Mouse (Mus musculus) embryo, embryonic 10.5 days (tissue): ENCODE data around the gene Flt3.

Source experiments
- DNase-seq: peaks from one replicate; pipeline ENCODE4 v3.0.0-alpha.2; 2015; ENCODE audit warnings: low spot score

Flt3 gene

GRCm38 (mm10) chr5:147354161-147354780 is 46.0 kb downstream of the Flt3 start:
- no peak for DNase-seq

- DNase-seq = no peak
Observed at GRCm38 (mm10) chr5:147351931-147352330, 48.4 kb downstream of the Flt3 start.

- DNase-seq = no peak
Observed at GRCm38 (mm10) chr5:147345981-147346380, 54.3 kb downstream of the Flt3 start.

GRCm38 (mm10) chr5:147343904-147344303 is 56.4 kb downstream of the Flt3 start:
- no peak for DNase-seq

GRCm38 (mm10) chr5:147342901-147343300 is 57.4 kb downstream of the Flt3 start:
- no peak for DNase-seq

- DNase-seq = no peak
Observed at GRCm38 (mm10) chr5:147340741-147341414, 59.4 kb downstream of the Flt3 start.

- no peak for DNase-seq
Observed at GRCm38 (mm10) chr5:147339560-147339959, 60.7 kb downstream of the Flt3 start.

GRCm38 (mm10) chr5:147338967-147339366 is 61.3 kb downstream of the Flt3 start:
- no peak for DNase-seq

GRCm38 (mm10) chr5:147332711-147333110 is 67.6 kb downstream of the Flt3 start:
- no peak for DNase-seq

- peak; percentile 71 for DNase-seq
Observed at GRCm38 (mm10) chr5:147331547-147331946, 68.7 kb downstream of the Flt3 start.

GRCm38 (mm10) chr5:147329946-147330345 is 70.3 kb downstream of the Flt3 start:
- DNase-seq = no peak

- no peak for DNase-seq
Observed at GRCm38 (mm10) chr5:147327636-147328035, 72.7 kb downstream of the Flt3 start.

- no peak for DNase-seq
Observed at GRCm38 (mm10) chr5:147325931-147326330, 74.4 kb downstream of the Flt3 start.

GRCm38 (mm10) chr5:147323237-147323917 is 76.9 kb downstream of the Flt3 start:
- DNase-seq = peak; percentile 85

- no peak for DNase-seq
Observed at GRCm38 (mm10) chr5:147322183-147322582, 78.1 kb downstream of the Flt3 start, which contains the start of gene Urad. Gene Urad (minus strand): TSS chr5:147322440.

GRCm38 (mm10) chr5:147319653-147320052 is 80.6 kb downstream of the Flt3 start:
- peak; percentile 90 for DNase-seq

GRCm38 (mm10) chr5:147317991-147318390 is 82.3 kb downstream of the Flt3 start:
- DNase-seq = no peak

GRCm38 (mm10) chr5:147317321-147317720 is 83.0 kb downstream of the Flt3 start:
- DNase-seq = no peak

- DNase-seq = no peak
Observed at GRCm38 (mm10) chr5:147315432-147316075, 84.7 kb downstream of the Flt3 start.

GRCm38 (mm10) chr5:147314646-147315431 is 85.5 kb downstream of the Flt3 start:
- DNase-seq = no peak

- no peak for DNase-seq
Observed at GRCm38 (mm10) chr5:147312830-147313685, 87.2 kb downstream of the Flt3 start.
